Mouse (Mus musculus) urinary bladder, adult 18-20 months (tissue): ENCODE data around the gene Iqcf5.
"Not testable (repeated sequence)": the region's sequence is repeated elsewhere in the genome, so short reads cannot be mapped to it uniquely, and the experiment has no call there.

Source experiments
- DNase-seq, 2 experiments: peaks; one replicate each; pipeline ENCODE4 v3.0.0; 2022; ENCODE audit warnings: low spot score in 2 of 2, mixed read lengths in 2 of 2

The Iqcf5 gene

DNA sequence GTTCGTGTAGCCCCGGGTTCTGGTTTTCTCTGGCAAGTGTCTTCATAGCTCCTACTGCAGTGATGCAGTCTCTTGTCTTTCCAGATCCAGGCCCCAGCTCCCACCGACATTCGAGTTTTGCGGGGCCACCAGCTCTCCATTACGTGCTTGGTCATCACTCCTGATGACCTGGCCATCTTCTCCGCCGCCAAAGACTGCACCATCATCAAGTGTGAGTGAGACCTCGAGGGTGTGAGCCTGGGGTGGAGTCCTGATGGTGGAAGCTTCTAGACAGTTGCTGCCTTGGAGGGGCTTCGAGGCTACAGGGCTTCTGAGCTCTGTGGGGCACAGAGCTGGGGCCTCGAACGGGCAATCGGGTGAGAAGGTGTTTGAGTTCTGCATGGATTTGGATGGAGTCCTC lies 32.7 kb upstream of the Iqcf5 start:
- no peak for DNase-seq

DNA sequence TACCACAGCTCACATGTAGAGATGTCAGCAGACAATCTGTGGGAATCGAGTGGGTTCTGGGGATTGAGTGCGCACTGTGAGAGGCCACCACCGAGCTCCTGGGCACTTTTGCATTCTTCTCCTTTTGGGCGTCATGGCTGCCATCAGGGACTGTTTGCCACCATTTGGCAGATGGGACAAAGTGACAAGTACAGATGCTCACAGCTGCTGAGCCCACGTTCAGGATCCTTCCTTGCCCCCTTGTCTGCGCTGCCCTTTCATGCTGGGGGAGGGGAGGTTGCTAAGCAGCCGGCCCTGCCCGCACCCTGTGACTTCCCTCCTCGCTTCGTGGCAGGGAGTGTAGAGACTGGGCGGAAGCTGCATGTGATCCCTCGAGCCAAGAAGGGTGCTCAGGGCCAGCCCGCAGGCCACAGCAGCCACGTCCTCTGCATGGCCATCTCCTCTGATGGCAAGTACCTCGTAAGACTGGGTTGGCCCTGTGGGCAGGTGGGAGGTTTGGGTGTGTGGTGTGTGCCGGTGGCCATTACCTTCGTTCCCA lies 31.7 kb upstream of the Iqcf5 start:
- DNase-seq = no peak

DNA sequence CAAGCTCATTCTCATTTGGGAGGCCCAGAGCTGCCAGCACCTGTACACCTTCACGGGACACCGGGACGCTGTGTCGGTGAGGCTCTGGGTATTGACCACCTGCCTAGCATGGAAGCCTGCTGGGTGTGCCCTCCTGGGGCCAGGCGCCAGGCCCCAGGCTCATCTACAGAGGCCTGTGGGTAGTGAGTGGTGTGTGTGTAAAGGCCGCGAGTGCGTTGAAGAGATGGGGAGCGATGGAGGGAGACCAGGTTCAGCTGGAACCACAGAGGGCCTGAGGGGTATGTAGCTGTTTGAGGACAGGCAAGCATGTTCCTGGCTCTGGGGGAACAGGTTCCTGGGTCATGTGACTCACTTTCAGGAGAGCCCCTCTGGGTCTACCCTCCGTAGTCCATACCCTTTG lies 31.2 kb upstream of the Iqcf5 start:
- DNase-seq = no peak

DNA sequence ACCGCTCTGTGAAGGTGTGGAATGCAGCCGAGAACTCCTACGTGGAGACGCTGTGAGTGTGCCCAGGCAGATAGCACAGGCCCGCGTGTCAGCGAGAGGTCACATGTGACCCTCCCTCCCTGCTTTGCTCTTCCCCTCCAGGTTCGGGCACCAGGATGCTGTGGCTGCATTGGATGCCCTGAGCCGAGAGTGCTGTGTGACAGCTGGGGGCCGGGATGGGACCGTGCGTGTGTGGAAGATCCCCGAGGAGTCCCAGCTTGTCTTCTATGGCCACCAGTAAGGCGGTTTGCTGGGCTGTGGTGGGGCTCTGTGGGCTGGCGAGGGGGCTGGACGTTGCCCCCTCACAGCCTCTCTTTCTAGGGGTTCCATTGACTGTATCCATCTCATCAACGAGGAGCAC lies 30.8 kb upstream of the Iqcf5 start:
- no peak for DNase-seq

DNA sequence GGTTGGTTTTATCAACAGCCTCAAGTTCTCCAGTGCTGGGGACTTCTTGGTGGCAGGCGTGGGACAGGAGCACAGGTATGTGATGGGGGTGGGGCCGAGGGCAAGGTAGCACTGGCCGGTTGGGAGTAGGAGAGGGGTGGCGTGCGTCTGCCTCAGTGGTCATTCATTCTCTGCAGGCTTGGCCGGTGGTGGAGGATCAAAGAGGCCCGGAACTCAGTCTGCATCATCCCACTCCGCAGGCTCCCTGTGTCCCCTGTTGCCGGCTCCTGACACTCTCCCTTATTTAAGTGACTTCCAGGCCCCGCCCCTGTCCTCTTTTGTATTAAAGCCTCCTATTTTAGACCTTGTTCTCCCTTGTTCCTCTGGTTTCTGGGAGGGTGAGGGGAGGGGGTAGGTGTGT lies 29.3 kb upstream of the Iqcf5 start:
- no peak for DNase-seq

DNA sequence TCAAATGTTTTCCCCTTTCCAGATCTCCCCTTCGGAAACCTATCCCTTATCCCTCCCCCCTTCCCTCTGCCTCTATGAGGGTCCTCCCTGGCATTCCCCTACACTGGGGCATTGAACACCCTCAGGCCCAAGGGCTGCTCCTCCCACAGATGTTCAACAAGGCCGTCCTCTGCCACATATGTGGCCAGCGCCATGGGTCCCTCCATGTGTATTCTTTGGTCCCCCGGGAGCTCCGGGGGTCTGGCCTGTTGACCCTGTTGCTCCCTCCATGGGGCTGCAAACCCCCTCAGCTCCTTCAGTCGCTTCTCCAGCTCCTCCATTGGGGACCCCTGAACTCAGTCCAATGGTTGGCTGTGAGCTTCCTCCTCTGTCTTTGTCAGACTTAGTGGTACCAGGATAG lies 26.8 kb upstream of the Iqcf5 start:
- not testable (repeated sequence) for DNase-seq

DNA sequence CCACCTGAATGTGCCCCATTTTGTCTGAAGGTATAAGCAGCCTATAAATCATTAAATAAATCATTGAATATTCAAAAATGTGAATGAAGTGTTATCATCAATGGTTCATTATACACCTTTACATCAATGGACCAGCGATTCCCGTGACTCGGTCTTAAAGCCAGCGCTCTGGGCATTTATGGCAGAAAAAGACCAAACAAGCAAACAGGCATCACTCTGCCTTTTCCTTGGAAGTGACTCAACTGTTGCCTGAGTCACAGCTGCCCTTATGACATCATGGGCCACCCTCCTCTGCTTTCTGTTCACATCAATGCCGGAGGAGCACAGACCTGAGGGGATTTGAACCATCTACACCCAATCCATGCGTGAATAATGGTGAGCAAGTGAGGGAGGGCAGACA lies 14.7 kb upstream of the Iqcf5 start, which contains the start of gene Iqcf1:
TSS of gene Iqcf1 (plus strand) at position 301 of the 400 bp plus-strand sequence.
- DNase-seq = no peak

DNA sequence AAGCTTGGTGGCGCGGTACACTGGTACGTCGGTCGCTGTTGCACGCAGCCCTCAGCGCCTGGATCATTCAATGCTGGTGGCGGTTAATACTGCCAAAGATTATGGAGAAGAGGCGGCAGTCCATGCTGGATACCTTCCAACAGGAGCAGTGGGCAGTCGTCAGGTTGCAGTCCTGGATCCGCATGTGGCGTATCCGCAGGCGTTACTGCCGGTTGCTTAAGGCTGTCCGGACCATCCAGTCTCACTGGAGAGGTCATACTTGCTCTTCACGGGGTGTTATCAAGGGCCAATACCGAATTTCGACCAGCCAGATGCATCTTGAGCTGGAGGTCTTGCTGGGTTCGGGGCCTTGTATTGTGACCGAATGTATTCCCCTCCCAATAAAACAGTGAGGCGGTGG lies 12.5 kb upstream of the Iqcf5 start:
- no peak for DNase-seq

DNA sequence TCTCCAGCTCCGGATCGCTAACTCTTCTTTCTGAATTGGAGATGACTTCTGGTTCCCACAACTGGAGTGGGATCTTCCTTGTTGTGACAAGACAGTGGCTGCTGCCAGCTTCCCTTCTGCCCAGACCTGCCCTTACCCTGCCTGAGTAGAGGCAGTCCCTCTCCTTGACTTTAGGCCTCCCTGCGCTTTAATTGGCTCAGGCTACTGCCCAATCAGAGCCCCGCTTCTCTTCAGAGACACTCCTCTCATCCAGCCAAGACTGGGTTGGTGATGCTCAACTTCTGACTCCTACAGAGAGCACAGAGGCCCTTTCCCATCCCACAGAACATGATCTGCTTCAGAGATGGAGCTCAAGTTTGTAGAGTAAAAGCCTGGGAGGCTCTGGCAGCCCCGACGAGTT lies 10.1 kb upstream of the Iqcf5 start:
- DNase-seq = no peak

DNA sequence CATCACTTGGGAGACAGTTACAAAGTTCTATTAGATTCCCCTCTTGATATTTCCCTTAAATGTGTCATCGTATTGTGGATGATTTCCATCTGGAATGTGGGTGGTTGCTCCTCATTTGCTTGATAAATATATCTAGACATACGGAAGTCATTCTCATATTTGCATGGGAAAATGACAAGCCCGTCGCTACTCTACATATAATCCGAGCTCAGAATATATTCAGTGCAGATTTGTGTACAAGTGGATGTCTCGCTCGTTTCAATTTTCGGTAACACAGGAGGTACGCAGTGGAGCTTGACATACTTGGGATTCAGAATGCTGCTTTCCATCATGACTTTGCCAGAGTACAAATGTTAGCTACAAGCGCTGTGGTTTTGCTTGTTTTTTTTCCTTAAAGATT lies 5.0 kb upstream of the Iqcf5 start:
- no peak for DNase-seq

DNA sequence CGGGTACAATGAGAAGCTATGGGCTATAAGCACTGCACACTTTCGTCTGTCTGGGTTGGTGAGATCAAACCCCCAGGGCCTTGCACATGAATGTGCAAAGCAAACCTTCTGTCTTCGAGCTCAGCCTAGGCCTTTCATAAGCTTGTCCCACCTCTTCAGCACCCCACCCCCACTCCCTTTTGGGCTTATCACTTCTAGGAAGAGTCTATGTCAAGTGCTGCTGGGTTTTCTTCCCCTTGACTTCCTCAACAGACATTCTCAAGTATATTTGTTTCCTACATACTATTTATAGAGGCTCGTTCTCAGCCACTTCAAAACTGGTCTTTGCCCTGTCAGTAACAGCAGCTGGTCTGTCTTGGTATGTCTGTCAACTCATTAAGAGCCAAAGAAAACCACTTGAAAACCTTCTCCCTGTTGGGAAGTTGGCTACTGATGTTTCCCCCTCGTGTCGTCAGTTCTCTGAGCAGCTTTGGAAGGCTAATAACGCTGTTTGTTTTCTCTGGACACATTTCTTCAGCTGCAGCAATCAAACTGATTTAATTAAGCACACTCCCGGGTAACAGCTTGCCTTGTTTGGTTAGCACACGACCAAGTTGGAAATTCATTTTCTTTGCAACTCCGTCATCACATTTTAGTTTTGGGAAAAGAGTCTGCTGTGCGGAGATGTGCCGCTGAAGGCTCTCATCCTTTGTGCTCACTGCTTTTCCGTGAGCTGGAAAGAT lies 1.5 kb upstream of the Iqcf5 start:
- DNase-seq = no peak

DNA sequence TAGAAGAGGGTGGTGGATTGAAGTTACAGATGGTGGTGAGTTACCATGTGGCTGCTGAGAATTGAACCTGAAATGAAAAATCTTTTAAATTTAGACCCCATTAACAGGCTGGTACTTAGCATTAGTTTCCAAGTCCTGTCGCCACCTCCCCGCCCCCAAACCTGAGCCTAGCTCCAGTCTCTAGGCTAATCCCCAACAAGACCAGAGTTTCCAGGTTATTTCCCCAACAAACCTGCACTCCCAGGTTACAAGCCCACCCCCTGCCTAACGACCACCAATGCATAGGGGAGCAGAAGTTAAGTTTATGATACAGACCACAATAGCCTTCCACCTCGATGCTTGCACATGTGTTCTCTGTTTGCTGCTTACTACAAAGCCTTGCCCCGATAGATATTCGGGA lies 807 bp upstream of the Iqcf5 start:
- DNase-seq = no peak

DNA sequence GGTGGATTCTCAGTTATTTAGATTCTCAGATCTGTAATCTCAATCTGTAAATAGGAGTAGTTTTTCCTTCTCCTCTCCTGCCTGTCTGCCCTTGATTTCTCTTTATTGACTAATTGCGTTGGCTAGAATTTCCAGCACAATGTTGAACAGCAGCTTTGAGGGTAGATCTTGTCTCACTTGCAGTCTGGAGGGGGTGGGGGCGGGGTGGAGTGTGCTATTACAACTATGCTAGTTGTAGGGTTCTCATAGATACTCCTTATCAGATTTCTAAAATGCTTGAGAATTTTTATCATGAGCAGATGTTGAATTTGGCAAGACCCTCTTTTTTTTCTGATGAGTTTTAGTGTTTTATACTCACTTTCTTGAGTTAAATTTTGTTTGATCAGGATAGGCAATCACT lies 5.1 kb downstream of the Iqcf5 start:
- no peak for DNase-seq

DNA sequence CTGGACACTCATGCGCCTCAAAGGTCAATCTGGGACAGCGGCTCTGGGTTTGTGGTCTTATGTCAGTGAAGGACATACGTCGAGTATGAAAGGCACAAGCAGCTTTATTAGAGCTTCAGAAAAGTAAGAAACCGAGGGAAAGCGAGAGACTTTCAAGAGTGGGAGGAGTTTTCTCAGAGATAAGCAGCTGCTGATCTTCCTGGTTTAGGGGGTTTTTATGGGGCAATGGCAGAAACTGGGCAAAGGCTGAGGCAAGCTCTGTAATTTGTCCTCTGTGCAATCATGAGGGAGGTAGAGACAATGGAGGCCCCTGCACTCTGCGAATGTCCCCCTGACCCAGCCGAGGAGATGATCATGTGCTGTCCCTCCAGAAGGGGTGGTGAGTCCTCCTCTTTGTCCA lies 5.5 kb downstream of the Iqcf5 start:
- no peak for DNase-seq

DNA sequence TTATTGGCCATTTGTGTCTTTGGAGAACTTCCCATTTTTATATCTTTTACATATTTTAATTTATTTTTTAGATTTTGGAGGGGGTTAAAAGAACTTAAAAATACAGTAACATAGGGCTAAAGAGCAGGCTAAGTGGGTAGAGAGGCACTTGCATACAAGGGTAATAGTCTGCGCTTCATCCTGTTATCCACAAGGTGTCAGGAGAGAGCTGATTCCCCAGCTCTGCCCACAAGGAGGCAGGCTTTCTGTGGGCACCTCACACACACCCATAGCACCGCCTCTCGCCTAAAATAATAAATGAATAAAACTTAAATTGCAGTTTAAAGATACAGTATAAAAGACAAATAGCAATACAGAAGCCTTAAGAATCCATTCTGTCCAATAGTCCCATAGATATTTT lies 17.5 kb downstream of the Iqcf5 start:
- DNase-seq = no peak

DNA sequence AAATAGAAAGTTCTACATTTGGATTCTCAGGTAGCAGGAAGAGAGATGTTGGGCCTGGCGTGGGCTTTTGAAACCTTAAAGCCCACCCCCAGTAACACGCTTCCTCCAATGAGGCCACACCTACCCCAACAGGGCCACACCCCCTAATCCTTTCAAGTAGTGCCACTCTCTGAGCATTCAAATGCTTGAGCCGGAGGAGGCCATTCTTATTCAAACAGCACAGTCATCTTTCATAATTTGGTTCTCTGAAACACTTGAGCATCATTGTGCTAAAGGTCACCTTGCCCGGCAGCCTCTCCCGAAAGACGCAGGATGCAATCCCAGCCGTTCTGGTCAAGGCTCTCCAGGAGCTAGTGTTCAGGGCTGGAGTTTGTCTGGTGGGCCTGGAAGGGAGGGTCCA lies 19.9 kb downstream of the Iqcf5 start:
- DNase-seq = no peak

DNA sequence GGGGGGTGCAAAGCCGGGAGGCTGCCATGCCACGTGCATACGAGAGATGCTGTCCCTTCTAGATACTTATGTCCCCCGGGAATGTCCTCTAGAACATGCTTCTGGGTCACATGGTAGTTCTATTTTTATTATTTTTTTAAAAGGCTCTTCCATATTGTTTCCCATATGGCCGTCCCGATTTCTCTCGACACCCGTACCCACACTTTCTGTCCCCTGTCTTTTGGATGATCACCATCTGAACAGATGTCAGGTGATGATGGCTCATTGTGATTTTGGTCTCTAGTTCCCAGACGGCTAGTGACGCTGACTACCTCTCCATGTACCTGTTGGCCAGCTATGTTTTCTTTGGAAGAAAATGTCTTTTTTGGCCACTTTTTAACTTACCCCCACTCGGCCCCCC lies 20.6 kb downstream of the Iqcf5 start:
- no peak for DNase-seq

DNA sequence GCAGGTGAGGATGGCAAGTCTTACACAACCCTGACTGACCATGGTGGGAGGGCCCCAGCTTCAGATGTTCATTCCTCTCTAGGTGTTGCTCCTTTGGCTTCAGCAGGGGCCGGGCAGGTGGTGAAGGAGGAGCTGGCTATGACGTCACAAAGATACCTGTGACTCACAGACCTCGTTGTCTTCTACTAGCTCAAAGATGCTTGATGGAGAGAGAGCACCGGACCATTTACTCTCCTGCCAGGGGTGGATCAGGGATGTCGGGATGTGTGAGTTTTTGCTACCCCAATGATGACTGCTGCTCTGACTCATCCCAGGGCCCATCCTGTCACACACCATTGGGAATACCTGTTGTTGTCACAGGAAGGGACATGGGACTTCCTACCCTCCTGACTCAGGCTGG lies 47.2 kb downstream of the Iqcf5 start, which contains the start of gene Iqcf3:
TSS of gene Iqcf3 (minus strand) at position 101 of the 400 bp plus-strand sequence.
- no peak for DNase-seq

DNA sequence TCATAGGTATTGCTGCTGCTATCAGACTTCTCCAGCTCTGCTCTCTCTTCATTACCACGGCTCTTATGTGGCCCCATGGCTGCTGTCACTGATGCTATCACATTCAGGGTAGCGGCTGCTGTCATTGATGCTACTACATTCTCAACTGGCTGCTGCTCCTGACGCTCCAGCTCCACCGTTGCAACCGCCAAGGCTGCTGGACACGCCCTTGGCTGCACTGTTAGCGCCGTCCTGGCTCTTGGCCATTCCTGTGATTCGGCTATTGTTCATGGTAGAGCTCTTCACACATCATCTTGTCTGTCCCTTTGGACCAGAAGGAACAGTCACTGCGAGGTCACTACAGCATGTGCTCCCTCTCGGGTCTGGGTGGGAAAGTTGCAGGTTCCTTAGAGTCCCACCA lies 47.9 kb downstream of the Iqcf5 start:
- DNase-seq = no peak

DNA sequence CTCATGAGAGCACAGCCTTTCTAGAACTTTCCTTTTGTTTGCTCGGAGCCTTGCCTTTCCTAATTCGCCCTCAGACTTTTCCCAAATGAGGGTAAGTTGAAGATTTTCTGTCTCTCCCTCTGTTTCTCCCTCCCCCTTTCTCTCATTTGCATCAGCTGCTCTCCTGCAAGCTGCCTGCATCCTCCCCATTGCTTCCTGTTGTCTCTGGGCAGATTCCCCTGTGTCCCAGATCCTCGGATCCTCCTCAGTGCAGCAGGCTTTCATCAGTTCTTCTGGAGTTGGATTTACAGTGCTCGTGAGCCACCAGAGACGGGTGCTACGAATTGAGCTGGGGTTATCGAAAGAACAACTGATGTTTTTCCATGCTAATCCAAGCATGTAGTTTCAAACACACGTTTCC lies 49.7 kb downstream of the Iqcf5 start:
- DNase-seq = no peak
